Mouse (Mus musculus): ENCODE results near the gene Tubd1. TPM values are rescaled to one million over a fixed set of nuclear protein-coding genes. Genes with fewer than 3 reads are reported as not detected.

The Tubd1 gene
- total RNA-seq, 2 experiments from 2014 or later = 6.1 to 7.4 TPM

DNA sequence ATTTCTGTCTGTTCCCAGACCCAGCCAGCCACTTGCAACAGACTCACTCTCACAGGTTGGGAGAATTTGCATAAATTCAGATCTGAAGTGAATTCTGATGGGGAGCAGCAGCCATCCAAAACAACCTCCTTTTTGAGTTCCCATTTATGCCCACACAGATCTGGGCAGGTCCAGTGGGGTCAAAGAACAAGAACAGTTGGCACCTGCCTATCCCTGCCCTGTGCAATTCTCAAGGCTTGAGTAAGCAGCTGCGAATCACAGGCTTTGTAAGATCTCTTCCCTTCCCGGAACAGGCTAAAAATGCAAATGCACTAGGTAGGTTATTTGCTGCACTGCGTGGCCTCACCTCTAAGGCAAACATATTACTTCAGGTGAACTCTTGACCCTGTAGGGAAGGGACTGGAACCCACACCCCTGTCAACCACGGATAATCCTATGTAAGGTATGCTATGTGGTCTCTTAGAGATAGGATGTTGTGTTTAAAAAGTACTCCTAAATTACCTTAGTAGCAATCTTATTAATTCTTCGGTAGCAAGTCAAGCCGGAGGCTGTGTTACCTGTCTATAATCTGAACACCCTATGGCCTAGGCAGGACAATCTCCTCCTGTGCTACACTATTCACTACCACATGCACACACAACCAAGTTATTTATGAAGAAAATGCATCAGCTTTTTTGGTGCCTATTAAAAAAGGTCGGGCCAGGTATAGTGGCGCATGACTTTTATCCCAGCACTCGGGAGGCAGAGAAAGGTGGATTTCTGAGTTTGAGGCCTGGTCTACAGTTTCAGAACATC, 35.7 kb downstream of the Tubd1 start:
- DNase-seq (ENCODE audit: extremely low spot score in 1 of 2, low spot score in 2 of 2) = no peak
- intact Hi-C loops (cut with DNase I) = no loop called here

DNA sequence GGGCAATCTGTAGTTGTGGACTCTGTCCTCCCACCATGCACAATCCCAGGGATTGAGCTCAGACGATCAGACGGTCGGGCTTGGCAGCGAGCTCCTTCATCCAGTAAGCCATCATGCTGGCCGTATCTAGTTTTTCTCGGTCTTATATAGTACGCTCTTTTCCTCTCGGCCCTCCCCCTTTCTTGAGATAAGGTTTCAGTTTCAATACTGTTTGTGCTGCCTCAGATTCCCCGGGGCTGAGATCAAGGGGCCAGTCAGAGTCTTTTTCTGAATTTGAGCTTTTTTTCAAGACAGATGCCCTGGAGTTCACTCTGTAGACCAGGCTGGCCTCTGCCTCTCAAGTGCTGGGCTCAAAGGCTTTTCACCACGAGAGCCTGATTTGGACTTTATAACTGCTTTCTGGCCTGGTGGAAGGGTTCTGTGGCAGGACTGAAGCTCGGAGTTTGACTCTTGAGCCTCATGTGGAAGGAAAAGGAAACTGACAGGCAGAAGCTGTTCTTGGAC, 36.5 kb downstream of the Tubd1 start:
- no peak for DNase-seq (ENCODE audit: extremely low spot score in 1 of 2, low spot score in 2 of 2)
- intact Hi-C loops (cut with DNase I) = no loop called here

DNA sequence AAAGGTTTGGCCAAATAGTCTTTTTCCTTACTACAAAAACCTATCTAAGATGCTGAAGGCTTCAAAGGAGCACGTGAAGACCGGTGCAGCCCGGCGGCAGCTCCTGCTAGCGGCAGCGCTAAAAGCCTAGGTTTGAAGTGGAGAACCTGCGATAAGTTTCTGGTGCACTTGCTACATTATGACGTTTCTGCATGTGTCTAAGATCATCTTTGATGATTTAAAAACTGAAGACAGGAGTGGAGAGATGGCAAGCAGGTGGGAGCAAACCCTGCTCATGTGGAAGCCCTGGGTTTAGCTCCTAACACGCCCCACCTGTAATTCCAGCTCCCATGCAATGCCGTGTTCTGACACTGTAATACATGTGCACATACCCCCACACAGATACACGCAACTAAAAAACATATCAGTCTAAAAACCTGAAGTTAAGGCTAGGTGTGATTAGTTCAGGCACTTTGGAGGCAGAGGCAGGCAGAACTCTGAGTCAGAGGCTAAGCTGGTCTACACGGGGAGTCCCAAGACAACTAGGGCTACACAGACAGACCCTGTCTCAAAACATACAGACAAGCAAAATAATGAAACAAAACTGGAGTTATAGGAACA, 37.3 kb downstream of the Tubd1 start:
- intact Hi-C loops (cut with DNase I) = no loop called here
- no peak for DNase-seq (ENCODE audit: extremely low spot score in 1 of 2, low spot score in 2 of 2)

DNA sequence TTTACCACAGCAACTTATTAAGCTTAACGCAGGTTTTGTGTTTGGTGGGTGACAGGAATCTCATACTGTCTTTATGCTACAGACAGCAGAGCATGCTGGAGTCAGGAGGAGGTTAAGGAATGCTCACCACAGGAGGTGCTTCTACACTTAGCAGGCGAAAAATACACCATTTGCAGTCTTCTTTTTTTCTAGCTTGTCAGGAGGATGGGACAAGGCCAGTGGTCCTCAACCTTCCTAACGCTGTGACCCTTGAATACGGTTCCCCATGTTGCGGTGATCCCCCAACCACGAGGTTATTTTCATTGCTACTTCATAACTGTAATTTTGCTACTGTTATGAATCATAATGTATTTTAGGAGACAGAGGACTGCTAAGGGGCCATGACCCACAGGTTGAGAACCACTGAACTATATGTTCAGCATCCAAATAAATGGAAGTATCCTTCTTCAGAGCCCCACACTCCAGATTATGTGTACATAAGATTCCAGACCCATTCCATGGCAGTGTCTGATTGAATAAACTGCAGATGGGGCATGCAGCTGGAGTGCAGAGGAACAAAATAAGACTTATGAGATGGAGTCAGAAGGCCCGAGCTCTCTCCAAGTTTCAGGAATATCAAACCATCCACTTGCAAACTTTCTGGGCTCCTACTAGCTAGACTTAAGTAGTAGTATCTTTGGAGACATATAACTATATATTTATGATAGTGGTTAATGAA, 37.9 kb downstream of the Tubd1 start:
- intact Hi-C loops (cut with DNase I) = no loop called here
- DNase-seq (ENCODE audit: extremely low spot score in 1 of 2, low spot score in 2 of 2) = no peak

DNA sequence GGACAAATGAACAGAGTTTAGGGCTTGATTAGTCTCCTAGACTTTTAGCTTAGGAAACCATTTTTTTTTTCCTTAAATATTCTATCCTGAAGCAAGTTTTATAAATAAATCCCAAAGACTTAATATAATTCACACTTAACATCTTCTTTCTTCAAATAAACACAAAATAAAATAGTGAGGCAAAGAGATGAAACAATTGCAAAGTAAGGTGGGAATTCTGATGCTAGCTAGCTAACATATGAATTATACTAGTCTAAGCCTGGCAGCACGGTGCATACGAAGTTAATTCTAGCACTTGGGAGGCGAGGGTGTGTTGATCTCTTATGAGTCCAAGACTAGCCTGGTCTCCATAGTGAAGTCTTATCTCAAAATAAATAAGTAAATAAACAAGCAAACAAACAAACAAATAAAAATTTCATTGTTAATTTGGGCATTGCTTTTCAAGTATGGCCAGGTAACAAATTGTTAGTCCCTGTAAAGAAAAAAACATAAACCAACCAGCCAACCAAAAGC, 38.6 kb downstream of the Tubd1 start:
- no peak for DNase-seq (ENCODE audit: extremely low spot score in 1 of 2, low spot score in 2 of 2)
- intact Hi-C loops (cut with DNase I) = no loop called here

GRCm38 (mm10) chr11:86583990-86584897, 39.5 kb downstream of the Tubd1 start:
- intact Hi-C loops (cut with DNase I) = no loop called here
- DNase-seq (ENCODE audit: extremely low spot score in 1 of 2, low spot score in 2 of 2) = no peak

- no peak for DNase-seq (ENCODE audit: extremely low spot score in 1 of 2, low spot score in 2 of 2)
- intact Hi-C loops (cut with DNase I) = no loop called here
These were observed 40.3 kb downstream of the Tubd1 start for GRCm38 (mm10) chr11:86584898-86585597.

GRCm38 (mm10) chr11:86585598-86585984, 40.8 kb downstream of the Tubd1 start:
- intact Hi-C loops (cut with DNase I) = no loop called here
- DNase-seq (ENCODE audit: extremely low spot score in 1 of 2, low spot score in 2 of 2) = no peak

DNA sequence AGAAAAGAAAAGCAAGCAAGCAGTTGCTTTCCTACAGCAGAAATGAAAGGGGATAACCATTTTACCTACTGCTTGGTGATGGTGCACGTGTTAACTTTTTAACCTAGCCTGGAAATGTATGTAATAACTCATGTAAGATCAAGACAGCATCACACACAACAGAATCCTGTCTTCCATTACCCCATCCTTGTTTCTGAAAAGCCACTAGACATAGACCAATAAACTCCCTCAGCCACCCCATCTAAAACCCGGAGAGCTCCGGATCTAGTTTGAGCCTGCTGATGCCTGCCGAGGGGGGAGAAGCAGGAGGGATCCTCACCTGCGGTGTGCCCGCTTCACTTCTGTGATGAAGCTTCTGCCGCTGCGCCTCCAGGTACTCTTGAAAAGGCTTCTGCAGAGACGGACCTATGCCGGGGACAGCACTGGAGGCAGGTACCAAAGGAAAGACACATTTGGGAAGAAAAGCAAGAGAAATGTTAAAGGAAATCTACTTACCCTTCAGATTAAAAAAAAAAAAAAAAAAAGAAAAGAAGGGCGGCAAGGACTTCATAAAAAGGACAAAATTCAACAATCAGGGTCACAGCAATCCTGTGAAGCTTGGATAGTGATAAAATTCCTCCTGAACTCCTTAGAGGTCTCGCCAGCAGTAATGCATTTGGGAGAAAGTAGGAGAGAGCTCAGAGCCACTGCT, 41.5 kb downstream of the Tubd1 start:
- intact Hi-C loops (cut with DNase I) = no loop called here
- DNase-seq (ENCODE audit: extremely low spot score in 1 of 2, low spot score in 2 of 2) = no peak

DNA sequence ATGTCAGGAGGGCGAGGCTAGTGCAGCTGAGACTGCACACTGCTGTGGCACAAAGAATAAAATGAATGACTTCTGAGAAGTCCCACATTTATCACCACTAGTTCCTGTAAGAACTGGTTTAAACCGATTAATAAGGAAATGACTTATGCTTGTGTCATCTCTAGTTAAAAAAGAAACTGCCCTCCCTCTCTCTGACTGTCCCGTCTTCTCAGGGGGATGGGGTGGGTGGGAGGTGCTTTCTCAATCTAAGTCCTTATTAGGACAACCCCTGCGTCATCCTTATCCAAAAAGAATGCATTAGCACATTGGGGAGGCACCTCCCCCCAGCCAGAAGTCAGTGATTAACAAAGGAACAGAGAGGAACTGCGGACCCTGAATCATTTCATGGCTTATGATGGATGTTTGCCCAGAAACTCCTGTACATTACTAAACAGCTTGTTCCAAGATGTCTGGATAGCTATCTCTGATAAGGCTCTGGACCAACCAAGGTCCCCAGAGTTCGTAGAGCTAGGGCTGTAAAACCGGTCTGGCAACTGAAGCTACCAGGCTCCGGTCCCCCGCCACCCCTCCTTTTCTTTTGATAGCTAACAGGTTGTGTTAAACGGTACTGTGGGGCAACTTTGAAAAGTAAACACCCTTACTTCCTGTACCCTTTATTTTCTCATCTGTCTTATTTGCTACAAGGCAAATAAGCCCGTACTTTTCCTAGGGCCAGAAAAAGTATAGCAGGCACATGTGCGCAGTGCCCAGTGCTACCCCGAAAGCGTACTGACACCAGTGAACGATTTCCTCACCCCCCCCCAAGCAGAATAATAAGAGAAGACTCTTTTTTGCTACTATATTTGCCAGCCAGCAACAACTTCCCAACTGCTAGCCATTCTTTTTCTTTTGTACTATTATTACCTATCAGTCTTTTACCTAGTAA, 42.3 kb downstream of the Tubd1 start:
- no peak for DNase-seq (ENCODE audit: extremely low spot score in 1 of 2, low spot score in 2 of 2)
- intact Hi-C loops (cut with DNase I) = no loop called here

GRCm38 (mm10) chr11:86587830-86588229, 43.0 kb downstream of the Tubd1 start:
- intact Hi-C loops (cut with DNase I) = no loop called here
- DNase-seq (ENCODE audit: extremely low spot score in 1 of 2, low spot score in 2 of 2) = no peak

DNA sequence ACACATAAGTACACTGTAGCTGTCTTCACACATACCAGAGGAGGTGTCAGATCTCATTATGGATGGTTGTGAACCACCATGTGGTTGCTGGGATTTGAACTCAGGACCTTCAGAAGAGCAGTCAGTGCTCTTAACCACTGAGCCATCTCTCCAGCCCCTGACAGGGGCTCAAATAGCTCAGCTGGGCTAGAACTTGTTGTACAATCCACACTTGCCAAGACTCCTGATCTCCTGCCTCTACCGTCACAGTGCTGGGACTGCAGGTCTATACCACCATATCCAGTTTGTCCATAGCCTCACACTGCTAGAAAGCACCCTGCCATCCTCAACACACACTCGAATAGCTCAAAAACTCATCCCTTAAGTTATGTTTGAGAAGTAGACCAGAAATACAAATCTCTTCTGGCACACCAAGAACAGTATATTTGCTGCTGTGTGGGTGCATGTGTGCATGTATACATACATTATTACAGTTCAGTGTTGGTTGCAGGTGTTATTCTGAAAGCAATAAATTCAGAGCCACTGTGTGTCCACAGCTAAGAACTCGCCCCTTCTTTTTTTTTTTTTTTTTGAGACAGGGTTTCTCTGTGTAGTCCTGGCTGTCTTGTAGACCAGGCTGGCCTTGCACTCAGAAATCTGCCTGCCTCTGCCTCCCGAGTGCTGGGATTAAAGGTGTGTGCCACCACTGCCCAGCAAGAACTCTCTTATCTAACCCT, 44.0 kb downstream of the Tubd1 start:
- intact Hi-C loops (cut with DNase I) = no loop called here
- DNase-seq (ENCODE audit: extremely low spot score in 1 of 2, low spot score in 2 of 2) = no peak

DNA sequence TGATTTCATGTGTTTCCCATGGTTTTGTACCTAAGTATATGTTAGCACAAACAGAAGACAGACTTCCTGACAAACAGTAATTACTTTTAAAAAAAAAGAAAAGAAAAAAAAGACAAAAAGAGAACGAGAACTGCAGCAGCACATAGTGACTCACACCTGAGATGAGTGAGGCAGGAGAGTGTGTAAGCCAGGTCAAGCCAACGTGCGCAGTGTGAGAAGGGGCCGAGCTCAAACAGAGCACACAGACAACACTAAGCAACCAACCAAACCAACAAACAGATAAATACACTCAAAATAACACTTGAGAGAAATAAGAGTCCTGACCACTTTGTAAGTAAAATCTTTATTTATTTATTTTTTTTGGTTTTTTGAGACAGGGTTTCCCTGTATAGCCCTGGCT, 45.3 kb downstream of the Tubd1 start:
- DNase-seq (ENCODE audit: extremely low spot score in 1 of 2, low spot score in 2 of 2) = no peak
- intact Hi-C loops (cut with DNase I) = no loop called here

DNA sequence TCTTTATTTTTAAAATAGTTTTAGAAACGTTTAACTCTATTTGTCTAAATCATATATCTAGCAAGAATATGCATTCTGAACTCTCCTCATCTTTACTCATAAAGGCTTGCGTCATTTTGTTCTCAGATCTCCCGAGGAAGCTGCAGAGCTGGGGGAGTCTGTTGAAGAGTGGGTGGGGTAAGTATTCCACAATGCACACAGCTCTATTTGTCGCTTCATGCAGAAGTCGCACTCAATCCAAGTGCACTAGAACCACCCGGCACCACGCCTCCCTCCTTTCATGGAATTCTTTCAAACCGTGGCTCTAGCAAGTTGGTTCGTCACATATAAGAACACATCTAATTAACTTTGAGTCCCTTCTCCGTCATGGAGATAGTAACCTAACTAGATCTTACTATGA, 45.8 kb downstream of the Tubd1 start:
- intact Hi-C loops (cut with DNase I) = no loop called here
- no peak for DNase-seq (ENCODE audit: extremely low spot score in 1 of 2, low spot score in 2 of 2)

- no peak for DNase-seq (ENCODE audit: extremely low spot score in 1 of 2, low spot score in 2 of 2)
- intact Hi-C loops (cut with DNase I) = no loop called here
These were observed 46.6 kb downstream of the Tubd1 start for GRCm38 (mm10) chr11:86591301-86591845.
